Mouse (Mus musculus) liver, embryonic 11.5 days (tissue): ENCODE measurements around the gene Numb. TPM values are rescaled to one million over a fixed set of nuclear protein-coding genes. Genes with fewer than 3 reads are reported as not detected.

Experiments
- ATAC-seq: fragments of 200-750 bp; cut with Nextera tagmentation; replicated peaks from 2 replicates; pipeline ENCODE4 v1.8.0; 2017; ENCODE audit warnings: moderate number of reproducible peaks, mild to moderate bottlenecking, moderate TSS enrichment, moderate library complexity; ENCODE audit not compliant: low FRiP score
- DNase-seq: peaks from one replicate; pipeline ENCODE4 v3.0.0-alpha.2; 2017; ENCODE audit warnings: low spot score
- H3K27ac ChIP-seq: fragments of 300-500 bp; sonication (generic); 2 replicates; pipeline ENCODE4 v1.5.1; 2014; ENCODE audit warnings: mild to moderate bottlenecking, low read depth, low read length, control low read depth
- H3K27me3 ChIP-seq: fragments of 300-500 bp; sonication (generic); replicated peaks from 2 replicates; pipeline ENCODE4 v1.6.1; 2014; ENCODE audit warnings: low read length, mixed read lengths; ENCODE audit not compliant: control insufficient read depth, insufficient read depth
- H3K36me3 ChIP-seq: fragments of 300-500 bp; sonication (generic); 2 replicates; pipeline ENCODE4 v1.6.1; 2014; ENCODE audit warnings: mild to moderate bottlenecking, low read length, moderate library complexity, mixed read lengths; ENCODE audit not compliant: control insufficient read depth, insufficient read depth
- H3K4me1 ChIP-seq: fragments of 300-500 bp; sonication (generic); replicated peaks from 2 replicates; pipeline ENCODE4 v1.6.1; 2014; ENCODE audit warnings: low read length, mixed read lengths; ENCODE audit not compliant: control insufficient read depth, insufficient read depth
- H3K4me2 ChIP-seq: fragments of 300-500 bp; sonication (generic); 2 replicates; pipeline ENCODE4 v1.6.1; 2014; ENCODE audit warnings: mild to moderate bottlenecking, control low read depth, moderate library complexity
- H3K4me3 ChIP-seq: fragments of 300-500 bp; sonication (generic); 2 replicates; pipeline ENCODE4 v1.5.1; 2014; ENCODE audit warnings: low read depth, low read length, control low read depth
- H3K9ac ChIP-seq: fragments of 300-500 bp; sonication (generic); 2 replicates; pipeline ENCODE4 v1.6.1; 2014; ENCODE audit warnings: low read depth, low read length, control low read depth
- H3K9me3 ChIP-seq: fragments of 300-500 bp; sonication (generic); 2 replicates; pipeline ENCODE4 v1.6.1; 2016; ENCODE audit warnings: low read length, inconsistent platforms, mixed read lengths; ENCODE audit not compliant: control insufficient read depth
- WGBS: fragments of 180-500 bp; shearing (Covaris S2); extraction: QIAGEN DNeasy Blood & Tissue Kit; methylation state at CpG from one replicate; pipeline ENCODE4 v1.1.7; 2014; 5-methylcytosine and 5-hydroxymethylcytosine counted together
- polyA plus RNA-seq: library from polyadenylated mRNA; unstranded; fragments of >200 nt; fragmentation: Nextera tagmentation; extraction: Ambion mirVana; gene quantifications from 2 replicates; pipeline ENCODE4 v1.2.1, GENCODE M21; 2014

The Numb gene
- polyA plus RNA-seq, 1 experiment from 2014 or later, result 25.2 TPM

GRCm38 (mm10) chr12:83880913-83881312 is 40.8 kb downstream of the Numb start:
- Histone ChIP-seq H3K27me3 (no peaks in the 10 kb centered on the region), H3K9ac (no peak overlapping the region), H3K4me3 (no peak overlapping the region), H3K36me3 (0 out of 2 replicates have a peak, but pooled peaks cover 3% of the 10 kb centered on the region), H3K4me1 (no peaks in the 10 kb centered on the region), H3K4me2 (no peak overlapping the region), H3K9me3 (no peaks in the 10 kb centered on the region), H3K27ac (no peak overlapping the region)
- ATAC-seq (no peak), DNase-seq (no peak)
- WGBS, result 84% methylated on average over 2 of the region's 2 CpGs

GRCm38 (mm10) chr12:83875097-83875496 is 46.6 kb downstream of the Numb start:
- Histone ChIP-seq H3K9ac (no peak overlapping the region), H3K9me3 (no peaks in the 10 kb centered on the region), H3K4me2 (no peak overlapping the region), H3K27ac (no peak overlapping the region), H3K4me3 (no peak overlapping the region), H3K4me1 (no peaks in the 10 kb centered on the region), H3K27me3 (no peaks in the 10 kb centered on the region), H3K36me3 (0 out of 2 replicates have a peak, but pooled peaks cover 5% of the 10 kb centered on the region)
- ATAC-seq, result no peak
- DNase-seq, result no peak
- 80% methylated on average over 2 of the region's 2 CpGs for WGBS

- Histone ChIP-seq H3K4me2 (no peak overlapping the region), H3K27ac (no peak overlapping the region), H3K36me3 (0 out of 2 replicates have a peak, but pooled peaks cover 5% of the 10 kb centered on the region), H3K4me3 (no peak overlapping the region), H3K27me3 (no peaks in the 10 kb centered on the region), H3K4me1 (no peaks in the 10 kb centered on the region), H3K9ac (no peak overlapping the region), H3K9me3 (no peaks in the 10 kb centered on the region)
- DNase-seq, result no peak
- WGBS, result 83% methylated on average over 4 of the region's 4 CpGs
- ATAC-seq, result no peak
Observed at GRCm38 (mm10) chr12:83874597-83874996, 47.1 kb downstream of the Numb start.

DNA sequence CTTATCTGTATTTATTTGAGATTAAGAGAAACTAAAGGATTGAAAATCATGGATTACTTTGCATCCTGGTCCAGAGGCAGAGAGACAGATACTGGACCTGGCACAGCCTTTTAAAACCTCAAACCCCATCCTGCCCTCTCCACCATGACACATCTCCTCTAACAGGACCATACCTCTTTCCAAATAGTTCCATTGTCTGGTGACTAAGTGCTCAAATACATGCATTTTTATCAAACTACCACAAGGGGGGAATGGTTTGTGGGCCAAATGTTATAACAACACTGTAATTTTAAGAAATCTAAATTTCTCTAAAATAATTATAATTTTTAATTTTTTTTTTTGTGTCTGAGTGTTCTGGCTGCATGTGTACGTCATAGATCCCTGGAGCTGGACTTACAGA is 57.2 kb downstream of the Numb start:
- WGBS, result 80% methylated on average over 1 of the region's 1 CpGs
- H3K9ac ChIP-seq, result no peak overlapping the region
- ATAC-seq (no peak), DNase-seq (no peak)
- no peak overlapping the region for H3K4me2 ChIP-seq
- H3K4me1 ChIP-seq, result no peaks in the 10 kb centered on the region
- H3K27ac ChIP-seq, result no peak overlapping the region
- no peaks in the 10 kb centered on the region for H3K27me3 ChIP-seq
- H3K4me3 ChIP-seq, result no peak overlapping the region
- H3K9me3 ChIP-seq, result no peaks in the 10 kb centered on the region
- no peaks in the 10 kb centered on the region for H3K36me3 ChIP-seq

GRCm38 (mm10) chr12:83861880-83862279 is 59.9 kb downstream of the Numb start:
- Histone ChIP-seq H3K27me3 (no peaks in the 10 kb centered on the region), H3K27ac (no peak overlapping the region), H3K4me1 (no peaks in the 10 kb centered on the region), H3K4me3 (no peak overlapping the region), H3K4me2 (no peak overlapping the region), H3K9me3 (no peaks in the 10 kb centered on the region), H3K36me3 (no peaks in the 10 kb centered on the region), H3K9ac (no peak overlapping the region)
- ATAC-seq (no peak), DNase-seq (no peak)
- 75% methylated on average over 3 of the region's 3 CpGs for WGBS

- no peaks in the 10 kb centered on the region for H3K9me3 ChIP-seq
- no peaks in the 10 kb centered on the region for H3K4me1 ChIP-seq
- ATAC-seq, result no peak
- no peak overlapping the region for H3K4me2 ChIP-seq
- no peak overlapping the region for H3K9ac ChIP-seq
- no peak overlapping the region for H3K4me3 ChIP-seq
- no peaks in the 10 kb centered on the region for H3K36me3 ChIP-seq
- DNase-seq, result no peak
- H3K27me3 ChIP-seq, result no peaks in the 10 kb centered on the region
- no peak overlapping the region for H3K27ac ChIP-seq
Observed at GRCm38 (mm10) chr12:83860688-83861087, 61.0 kb downstream of the Numb start.

GRCm38 (mm10) chr12:83858052-83858451 is 63.7 kb downstream of the Numb start:
- Histone ChIP-seq H3K36me3 (no peaks in the 10 kb centered on the region), H3K9me3 (no peaks in the 10 kb centered on the region), H3K27ac (no peak overlapping the region), H3K4me2 (no peak overlapping the region), H3K4me1 (no peaks in the 10 kb centered on the region), H3K27me3 (no peaks in the 10 kb centered on the region), H3K4me3 (no peak overlapping the region), H3K9ac (no peak overlapping the region)
- 83% methylated on average over 2 of the region's 2 CpGs for WGBS
- DNase-seq, result no peak
- ATAC-seq, result no peak

GRCm38 (mm10) chr12:83855211-83855610 is 66.5 kb downstream of the Numb start:
- Histone ChIP-seq H3K4me1 (no peaks in the 10 kb centered on the region), H3K9ac (no peak overlapping the region), H3K9me3 (no peaks in the 10 kb centered on the region), H3K27ac (no peak overlapping the region), H3K27me3 (no peaks in the 10 kb centered on the region), H3K4me2 (no peak overlapping the region), H3K4me3 (no peak overlapping the region), H3K36me3 (no peaks in the 10 kb centered on the region)
- DNase-seq (no peak), ATAC-seq (no peak)
- WGBS, result 89% methylated on average over 1 of the region's 1 CpGs

DNA sequence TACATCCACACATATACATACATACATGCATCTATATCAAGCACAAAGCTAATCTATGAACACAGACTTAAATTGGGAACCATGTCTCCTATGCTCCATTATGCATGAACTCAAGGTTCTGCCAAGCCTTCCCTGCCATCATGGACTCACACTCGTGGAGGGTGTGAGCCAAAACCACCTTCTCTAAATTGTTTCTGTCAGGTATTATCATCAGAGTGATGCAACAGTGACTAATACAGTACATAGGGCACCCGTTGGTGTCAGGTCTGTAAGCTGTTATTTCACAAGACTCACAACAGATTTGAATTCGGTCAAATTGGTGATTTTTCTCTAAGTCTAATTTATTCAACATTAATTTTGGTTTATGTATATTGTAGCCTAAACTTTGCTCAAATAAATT is 67.5 kb downstream of the Numb start:
- DNase-seq (no peak), ATAC-seq (no peak)
- no peaks in the 10 kb centered on the region for H3K36me3 ChIP-seq
- no peaks in the 10 kb centered on the region for H3K27me3 ChIP-seq
- no peak overlapping the region for H3K4me2 ChIP-seq
- H3K27ac ChIP-seq, result no peak overlapping the region
- 78% methylated on average over 3 of the region's 3 CpGs for WGBS
- no peak overlapping the region for H3K4me3 ChIP-seq
- no peaks in the 10 kb centered on the region for H3K4me1 ChIP-seq
- H3K9me3 ChIP-seq, result no peaks in the 10 kb centered on the region
- no peak overlapping the region for H3K9ac ChIP-seq
